Mouse (Mus musculus): ENCODE data around the gene Cyp2c23. TPM values are rescaled to one million over a fixed set of nuclear protein-coding genes. Genes with fewer than 3 reads are reported as not detected.

Gene Cyp2c23
- polyA plus RNA-seq, 1 experiment = 48.7 TPM

DNA sequence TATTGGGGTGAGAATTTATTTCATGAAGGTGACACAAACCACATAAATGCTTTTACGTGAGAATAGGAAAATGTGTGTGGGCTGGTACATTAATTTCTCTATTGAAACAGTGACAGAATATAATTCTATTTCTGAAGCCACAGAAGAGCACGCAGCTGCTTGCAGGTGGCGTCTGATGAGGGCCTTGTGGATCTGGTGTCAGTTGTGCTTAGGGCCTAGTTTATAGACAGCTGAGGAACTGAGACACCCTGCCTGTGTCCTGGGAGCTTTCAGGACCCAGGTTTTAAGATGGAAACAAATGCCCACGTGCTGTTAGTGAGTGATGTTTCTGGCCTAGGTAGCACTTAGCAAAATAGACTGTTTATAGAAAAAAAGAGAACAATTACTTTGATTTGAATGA is 24.0 kb downstream of the Cyp2c23 start:
- no peak for TF ChIP-seq POLR2A (IDR thresholded peaks at IDR 0.05; ENCODE audit: low read depth, low read length)
- no peak for TF ChIP-seq CTCF (conservative IDR thresholded peaks at IDR 0.05; ENCODE audit: insufficient read depth, insufficient read length, low read depth, low read length)
- H3K4me3 ChIP-seq (ENCODE audit: insufficient read depth, low read depth, low read length) = no peak overlapping the region
- no peaks in the 10 kb centered on the region for H3K27me3 ChIP-seq (replicated peaks; ENCODE audit: control insufficient read depth, insufficient read depth, low read length)
- no peak overlapping the region for H3K27ac ChIP-seq (ENCODE audit: insufficient read depth, low read depth, low read length)
- DNase-seq = no peak
- H3K36me3 ChIP-seq (ENCODE audit: control insufficient read depth, insufficient read depth, low read length) = no peaks in the 10 kb centered on the region
- H3K4me1 ChIP-seq (ENCODE audit: control insufficient read depth, insufficient read depth, low read length) = no peaks in the 10 kb centered on the region
- 84% methylated on average over 4 of the region's 4 CpGs for WGBS

GRCm38 (mm10) chr19:44004261-44004660 is 24.7 kb downstream of the Cyp2c23 start:
- H3K4me1 ChIP-seq (ENCODE audit: control insufficient read depth, insufficient read depth, low read length) = no peaks in the 10 kb centered on the region
- H3K27me3 ChIP-seq (replicated peaks; ENCODE audit: control insufficient read depth, insufficient read depth, low read length) = no peaks in the 10 kb centered on the region
- peak; percentile 32 for DNase-seq
- H3K4me3 ChIP-seq (ENCODE audit: insufficient read depth, low read depth, low read length) = no peak overlapping the region
- WGBS = 73% methylated on average over 2 of the region's 2 CpGs
- H3K36me3 ChIP-seq (ENCODE audit: control insufficient read depth, insufficient read depth, low read length) = no peaks in the 10 kb centered on the region
- H3K27ac ChIP-seq (ENCODE audit: insufficient read depth, low read depth, low read length) = no peak overlapping the region
- TF ChIP-seq POLR2A (IDR thresholded peaks at IDR 0.05; ENCODE audit: low read depth, low read length) (no peak), CTCF (conservative IDR thresholded peaks at IDR 0.05; ENCODE audit: insufficient read depth, insufficient read length, low read depth, low read length) (no peak)

- TF ChIP-seq CTCF (conservative IDR thresholded peaks at IDR 0.05; ENCODE audit: insufficient read depth, insufficient read length, low read depth, low read length) (no peak), POLR2A (IDR thresholded peaks at IDR 0.05; ENCODE audit: low read depth, low read length) (no peak)
- H3K4me3 ChIP-seq (ENCODE audit: insufficient read depth, low read depth, low read length) = no peak overlapping the region
- no peaks in the 10 kb centered on the region for H3K27me3 ChIP-seq (replicated peaks; ENCODE audit: control insufficient read depth, insufficient read depth, low read length)
- WGBS = 83% methylated on average over 5 of the region's 5 CpGs
- H3K4me1 ChIP-seq (ENCODE audit: control insufficient read depth, insufficient read depth, low read length) = no peaks in the 10 kb centered on the region
- H3K27ac ChIP-seq (ENCODE audit: insufficient read depth, low read depth, low read length) = no peak overlapping the region
- H3K36me3 ChIP-seq (ENCODE audit: control insufficient read depth, insufficient read depth, low read length) = no peaks in the 10 kb centered on the region
- no peak for DNase-seq
Measured at GRCm38 (mm10) chr19:44000720-44001119, 28.3 kb downstream of the Cyp2c23 start.

GRCm38 (mm10) chr19:44000061-44000460 is 28.9 kb downstream of the Cyp2c23 start:
- 84% methylated on average over 1 of the region's 1 CpGs for WGBS
- DNase-seq = no peak
- H3K4me1 ChIP-seq (ENCODE audit: control insufficient read depth, insufficient read depth, low read length) = no peaks in the 10 kb centered on the region
- no peak overlapping the region for H3K4me3 ChIP-seq (ENCODE audit: insufficient read depth, low read depth, low read length)
- no peaks in the 10 kb centered on the region for H3K27me3 ChIP-seq (replicated peaks; ENCODE audit: control insufficient read depth, insufficient read depth, low read length)
- TF ChIP-seq CTCF (conservative IDR thresholded peaks at IDR 0.05; ENCODE audit: insufficient read depth, insufficient read length, low read depth, low read length) = no peak
- TF ChIP-seq POLR2A (IDR thresholded peaks at IDR 0.05; ENCODE audit: low read depth, low read length) = no peak
- no peak overlapping the region for H3K27ac ChIP-seq (ENCODE audit: insufficient read depth, low read depth, low read length)
- H3K36me3 ChIP-seq (ENCODE audit: control insufficient read depth, insufficient read depth, low read length) = no peaks in the 10 kb centered on the region

DNA sequence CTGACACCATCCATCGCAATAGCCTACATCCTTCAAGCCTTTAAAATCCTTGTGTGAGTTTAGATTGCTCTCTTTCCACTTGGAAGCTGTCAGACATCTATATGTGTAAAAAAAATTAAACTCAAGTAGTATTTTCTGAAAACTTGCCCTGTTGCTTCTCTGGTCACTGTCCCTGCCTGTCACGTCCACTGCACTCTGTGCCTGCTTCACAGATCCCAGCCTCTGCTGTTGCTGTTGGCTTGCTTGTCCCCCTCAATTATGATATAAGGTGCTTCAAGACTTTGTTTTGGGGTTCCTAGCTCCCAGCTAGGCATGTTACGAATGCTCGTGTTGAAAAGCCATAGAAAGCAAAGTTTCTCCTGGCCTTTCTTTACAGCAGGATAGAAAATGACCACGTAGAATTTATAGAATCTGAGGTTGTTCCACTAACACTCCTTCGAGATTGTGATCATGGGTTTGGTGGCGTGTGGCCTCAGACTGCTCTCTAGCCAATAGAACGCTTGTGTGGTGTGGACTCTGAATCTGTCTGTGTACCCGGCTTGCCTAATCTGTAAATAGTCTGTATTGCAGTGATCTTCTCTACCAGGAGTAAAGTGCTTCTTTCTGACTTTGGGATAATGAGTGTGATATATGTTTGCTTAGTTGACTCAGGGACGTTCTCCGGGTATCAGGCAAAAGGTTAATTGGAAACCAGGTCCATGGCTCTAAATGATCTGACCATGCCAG is 30.0 kb downstream of the Cyp2c23 start:
- Histone ChIP-seq H3K4me3 (ENCODE audit: insufficient read depth, low read depth, low read length) (no peak overlapping the region), H3K27me3 (replicated peaks; ENCODE audit: control insufficient read depth, insufficient read depth, low read length) (no peaks in the 10 kb centered on the region), H3K27ac (ENCODE audit: insufficient read depth, low read depth, low read length) (no peak overlapping the region), H3K36me3 (ENCODE audit: control insufficient read depth, insufficient read depth, low read length) (no peaks in the 10 kb centered on the region), H3K4me1 (ENCODE audit: control insufficient read depth, insufficient read depth, low read length) (no peaks in the 10 kb centered on the region)
- DNase-seq = no peak
- TF ChIP-seq CTCF (conservative IDR thresholded peaks at IDR 0.05; ENCODE audit: insufficient read depth, insufficient read length, low read depth, low read length) (no peak), POLR2A (IDR thresholded peaks at IDR 0.05; ENCODE audit: low read depth, low read length) (no peak)
- 69% methylated on average over 11 of the region's 11 CpGs for WGBS

GRCm38 (mm10) chr19:43998101-43998500 is 30.9 kb downstream of the Cyp2c23 start:
- Histone ChIP-seq H3K27ac (ENCODE audit: insufficient read depth, low read depth, low read length) (no peak overlapping the region), H3K4me3 (ENCODE audit: insufficient read depth, low read depth, low read length) (no peak overlapping the region), H3K27me3 (replicated peaks; ENCODE audit: control insufficient read depth, insufficient read depth, low read length) (no peaks in the 10 kb centered on the region), H3K4me1 (ENCODE audit: control insufficient read depth, insufficient read depth, low read length) (no peaks in the 10 kb centered on the region), H3K36me3 (ENCODE audit: control insufficient read depth, insufficient read depth, low read length) (no peaks in the 10 kb centered on the region)
- TF ChIP-seq POLR2A (IDR thresholded peaks at IDR 0.05; ENCODE audit: low read depth, low read length) (no peak), CTCF (conservative IDR thresholded peaks at IDR 0.05; ENCODE audit: insufficient read depth, insufficient read length, low read depth, low read length) (no peak)
- DNase-seq = no peak
- WGBS = 85% methylated on average over 10 of the region's 10 CpGs

- no peak for DNase-seq
- 71% methylated on average over 7 of the region's 7 CpGs for WGBS
- TF ChIP-seq POLR2A (IDR thresholded peaks at IDR 0.05; ENCODE audit: low read depth, low read length) (no peak), CTCF (conservative IDR thresholded peaks at IDR 0.05; ENCODE audit: insufficient read depth, insufficient read length, low read depth, low read length) (no peak)
- no peak overlapping the region for H3K27ac ChIP-seq (ENCODE audit: insufficient read depth, low read depth, low read length)
- no peaks in the 10 kb centered on the region for H3K36me3 ChIP-seq (ENCODE audit: control insufficient read depth, insufficient read depth, low read length)
- H3K4me1 ChIP-seq (ENCODE audit: control insufficient read depth, insufficient read depth, low read length) = no peaks in the 10 kb centered on the region
- H3K4me3 ChIP-seq (ENCODE audit: insufficient read depth, low read depth, low read length) = no peak overlapping the region
- no peaks in the 10 kb centered on the region for H3K27me3 ChIP-seq (replicated peaks; ENCODE audit: control insufficient read depth, insufficient read depth, low read length)
Measured at GRCm38 (mm10) chr19:43995427-43995826, 33.6 kb downstream of the Cyp2c23 start.
